Mouse (Mus musculus) hindlimb bud, embryonic 11.5 days (tissue): ENCODE data around the gene Tigd3.
"Not testable (repeated sequence)": the region's sequence is repeated elsewhere in the genome, so short reads cannot be mapped to it uniquely, and the experiment has no call there.

ENCODE experiments used
- DNase-seq: peaks from one replicate; pipeline ENCODE4 v3.0.0-alpha.2; 2012; ENCODE audit warnings: low read depth, low spot score; ENCODE audit errors: extremely low spot score

Gene Tigd3

GRCm38 (mm10) chr19:5922119-5922942, 28.4 kb upstream of the Tigd3 start:
- DNase-seq: no peak

- no peak for DNase-seq
Observed at GRCm38 (mm10) chr19:5921715-5922114, 27.8 kb upstream of the Tigd3 start.

GRCm38 (mm10) chr19:5913007-5913719, 19.2 kb upstream of the Tigd3 start, which contains the start of gene Dpf2:
Dpf2 (minus strand) TSS chr19:5913010.
- DNase-seq: no peak

GRCm38 (mm10) chr19:5912103-5913006, 18.4 kb upstream of the Tigd3 start:
- peak; percentile 99 for DNase-seq

- no peak for DNase-seq
Observed at GRCm38 (mm10) chr19:5911430-5912102, 17.6 kb upstream of the Tigd3 start.

- no peak for DNase-seq
Observed at GRCm38 (mm10) chr19:5910221-5910620, 16.3 kb upstream of the Tigd3 start.

GRCm38 (mm10) chr19:5907275-5907674, 13.3 kb upstream of the Tigd3 start:
- no peak for DNase-seq

GRCm38 (mm10) chr19:5893282-5894001, 507 bp downstream of the Tigd3 start:
- DNase-seq: no peak

- no peak for DNase-seq
Observed at GRCm38 (mm10) chr19:5892735-5893134, 1.2 kb downstream of the Tigd3 start.

GRCm38 (mm10) chr19:5892262-5892661, 1.7 kb downstream of the Tigd3 start:
- DNase-seq: no peak

GRCm38 (mm10) chr19:5891521-5892258, 2.3 kb downstream of the Tigd3 start:
- DNase-seq: no peak

GRCm38 (mm10) chr19:5889211-5889610, 4.7 kb downstream of the Tigd3 start:
- no peak for DNase-seq

GRCm38 (mm10) chr19:5887234-5887815, 6.6 kb downstream of the Tigd3 start:
- no peak for DNase-seq

GRCm38 (mm10) chr19:5885838-5886237, 8.1 kb downstream of the Tigd3 start:
- no peak for DNase-seq

- no peak for DNase-seq
Observed at GRCm38 (mm10) chr19:5883935-5884334, 10.0 kb downstream of the Tigd3 start.

- not testable (repeated sequence) for DNase-seq
Observed at GRCm38 (mm10) chr19:5882079-5882478, 11.9 kb downstream of the Tigd3 start.

GRCm38 (mm10) chr19:5881155-5881554, 12.8 kb downstream of the Tigd3 start:
- no peak for DNase-seq

GRCm38 (mm10) chr19:5879735-5880134, 14.2 kb downstream of the Tigd3 start:
- DNase-seq: no peak

- no peak for DNase-seq
Observed at GRCm38 (mm10) chr19:5878916-5879315, 15.0 kb downstream of the Tigd3 start.
